Comparison of ENCODE assay signal across 8 mouse cellular contexts in the genomic region with DNA sequence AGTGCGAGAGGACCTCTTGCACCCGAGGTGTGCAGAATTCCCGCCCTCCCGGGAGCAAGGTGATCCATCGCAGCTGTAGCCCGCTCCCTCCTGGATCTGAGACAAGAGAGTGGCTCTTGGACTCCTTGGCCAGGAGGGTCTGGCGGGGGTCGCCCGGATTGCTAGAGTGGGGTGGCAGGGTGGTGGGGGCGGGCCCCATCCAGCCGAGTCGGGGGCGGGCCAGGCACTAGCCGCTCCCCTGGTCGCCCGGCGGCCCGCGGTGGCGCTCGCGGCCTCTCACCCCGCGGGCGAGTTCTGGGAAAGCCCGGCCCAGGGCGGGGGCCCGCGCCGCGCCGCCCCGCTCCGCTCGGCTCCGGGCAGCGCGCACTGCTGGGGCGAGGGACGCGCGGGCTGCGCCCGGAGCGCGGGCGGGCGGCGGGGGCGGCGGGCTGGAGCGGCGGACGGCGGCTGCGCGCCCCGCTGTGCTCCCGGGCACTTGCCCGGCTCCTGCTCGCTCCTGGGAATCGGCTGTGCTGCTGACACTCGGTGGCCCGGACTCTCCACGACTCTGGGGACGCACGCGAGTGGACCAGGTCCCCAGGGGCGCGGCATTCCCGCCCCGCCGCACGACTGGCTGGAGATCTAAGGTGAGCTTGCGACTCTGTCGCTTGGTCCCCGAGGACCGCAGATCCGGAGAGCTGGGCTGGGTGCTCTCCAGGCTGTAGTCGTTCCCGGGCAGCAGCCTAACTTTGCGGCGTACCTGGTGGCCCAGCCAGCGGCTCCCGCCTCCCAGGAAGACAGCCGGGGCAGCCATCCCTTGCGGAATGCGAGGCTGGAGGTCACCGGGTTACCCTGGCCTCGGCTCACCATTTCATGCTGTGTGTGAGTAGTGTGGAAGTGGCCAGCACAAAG. TPM values are rescaled to one million over a fixed set of nuclear protein-coding genes. Genes with fewer than 3 reads are reported as not detected.
DNase-seq lines count a peak whose midpoint lies in the region; ATAC-seq and TF ChIP-seq lines count a peak whose summit lies in the region.

Plce1 (plus strand) TSS at position 379 of the 891 bp plus-strand sequence.

- H3K9ac ChIP-seq in heart, embryonic 12.5 days = peak within 1 kb of the TSS; percentile 91
- peak within 1 kb of the TSS; percentile 67 for H3K9ac ChIP-seq in stomach, postnatal 0 days (ENCODE audit: low read length)

- ATAC-seq in heart, embryonic 12.5 days (ENCODE audit: insufficient number of reproducible peaks, low FRiP score) = peak; percentile 86
- ATAC-seq in stomach, postnatal 0 days (ENCODE audit: low FRiP score, low TSS enrichment) = peak; percentile 90

- peaks cover 56% of the 10 kb centered on the region for H3K4me1 ChIP-seq in embryonic facial prominence, embryonic 10.5 days
- peaks cover 48% of the 10 kb centered on the region for H3K4me1 ChIP-seq in heart, embryonic 12.5 days (replicated peaks)
- no peaks in the 10 kb centered on the region; the same call in 1 of the 2 replicates for H3K4me1 ChIP-seq in stomach, postnatal 0 days (replicated peaks; ENCODE audit: control insufficient read depth, insufficient read depth)

- H3K4me3 ChIP-seq in embryonic facial prominence, embryonic 10.5 days = peak within 1 kb of the TSS; percentile 82
- H3K4me3 ChIP-seq in heart, embryonic 12.5 days = peak within 1 kb of the TSS; percentile 86
- peak within 1 kb of the TSS; percentile 66 for H3K4me3 ChIP-seq in stomach, postnatal 0 days (ENCODE audit: low read depth, low read length)

- no peaks in the 10 kb centered on the region for H3K36me3 ChIP-seq in embryonic facial prominence, embryonic 10.5 days (replicated peaks)
- no peaks in the 10 kb centered on the region for H3K36me3 ChIP-seq in heart, embryonic 12.5 days
- H3K36me3 ChIP-seq in stomach, postnatal 0 days (ENCODE audit: control insufficient read depth, insufficient read depth, low read length) = no peaks in the 10 kb centered on the region

- H3K27ac ChIP-seq in embryonic facial prominence, embryonic 10.5 days (replicated peaks) = peak within 1 kb of the TSS; percentile 86
- peak within 1 kb of the TSS; percentile 71 for H3K27ac ChIP-seq in heart, embryonic 12.5 days (ENCODE audit: poor library complexity, severe bottlenecking)
- H3K27ac ChIP-seq in stomach, postnatal 0 days (replicated peaks) = peak within 1 kb of the TSS; percentile 79

- H3K4me2 ChIP-seq in heart, embryonic 12.5 days = peak within 1 kb of the TSS; percentile 93
- peak within 1 kb of the TSS; percentile 92 for H3K4me2 ChIP-seq in stomach, postnatal 0 days (replicated peaks; ENCODE audit: low read depth)

- TF ChIP-seq CTCF in stomach, postnatal 0 days (IDR thresholded peaks at IDR 0.05; ENCODE audit: low read depth) = no peak

- H3K9me3 ChIP-seq in embryonic facial prominence, embryonic 10.5 days = no peaks in the 10 kb centered on the region
- H3K9me3 ChIP-seq in heart, embryonic 12.5 days (replicated peaks) = no peaks in the 10 kb centered on the region
- H3K9me3 ChIP-seq in stomach, postnatal 0 days (ENCODE audit: control insufficient read depth, low read length) = no peaks in the 10 kb centered on the region

- intact Hi-C loops in left cerebral cortex, postnatal 36 days (cut with DNase I) = no loop called here

- WGBS in embryonic facial prominence, embryonic 10.5 days = 2% methylated on average over 90 of the region's 90 CpGs
- WGBS in heart, embryonic 12.5 days = under 1% methylated on average over 90 of the region's 90 CpGs
- under 1% methylated on average over 46 of the region's 90 CpGs for WGBS in stomach, postnatal 0 days

- peak; percentile 10 for DNase-seq in left cerebral cortex, postnatal 36 days (ENCODE audit: low spot score in 2 of 2)
- DNase-seq in left cerebral cortex, adult 8-10 months (ENCODE audit: low spot score in 2 of 2) = no peak
- peak; percentile 73 for DNase-seq in embryonic facial prominence, embryonic 10.5 days (ENCODE audit: low spot score)
- peak; percentile 51 for DNase-seq in kidney, postnatal 10 days
- peak; percentile 42 for DNase-seq in lung, postnatal 14 days
- peak; percentile 77 for DNase-seq in stomach, postnatal 0 days (ENCODE audit: low spot score)
- DNase-seq in left cerebral cortex, adult 11 months (ENCODE audit: low spot score) = no peak

- TF ChIP-seq EP300 in stomach, postnatal 0 days (optimal IDR thresholded peaks at IDR 0.05) = no peak

- H3K27me3 ChIP-seq in embryonic facial prominence, embryonic 10.5 days (replicated peaks; ENCODE audit: low read depth, poor library complexity, severe bottlenecking) = peaks cover 63% of the 10 kb centered on the region
- H3K27me3 ChIP-seq in heart, embryonic 12.5 days (replicated peaks) = 0 out of 2 replicates have a peak, but pooled peaks cover 4% of the 10 kb centered on the region
- no peaks in the 10 kb centered on the region for H3K27me3 ChIP-seq in stomach, postnatal 0 days (ENCODE audit: control insufficient read depth, insufficient read depth, low read length)

RNA-seq across cellular contexts. Expression of gene Plce1, which starts in this region (rescaled TPM):
- total RNA-seq in left cerebral cortex, postnatal 36 days (2021) = 1 to 10 TPM; 3.9 to 7.9 TPM
- 10 to 100 TPM in 2 of 4 experiments, 1 to 10 TPM in 2; 6.1 to 12.6 (median 8.8) TPM for total RNA-seq in left cerebral cortex, adult 8-10 months (2022)
- polyA plus RNA-seq in embryonic facial prominence, embryonic 10.5 days (2016; fragmentation: Nextera tagmentation; extraction: Ambion mirVana) = 2.3 and 2.7 TPM in 2 replicates
- polyA plus RNA-seq in heart, embryonic 12.5 days (2016; fragmentation: Nextera tagmentation; extraction: Ambion mirVana) = 8.4 and 10.5 TPM in 2 replicates
- polyA plus RNA-seq in stomach, postnatal 0 days (2015; fragmentation: Nextera tagmentation; extraction: Ambion mirVana) = 6.2 and 7.2 TPM in 2 replicates

Comparison
In these comparisons a context has a peak if more than half of its experiments do, and no peak if none do; other contexts are left out.
1. DNase-seq: peak in left cerebral cortex, postnatal 36 days (2 of 2), embryonic facial prominence, embryonic 10.5 days (single experiment), kidney, postnatal 10 days (single experiment), lung, postnatal 14 days (single experiment) and stomach, postnatal 0 days (single experiment); none in left cerebral cortex, adult 8-10 months (0 of 2) and left cerebral cortex, adult 11 months (single experiment).
2. Peak in every context shown above with its lines, with median percentiles within 50 percentile points of each other: H3K27ac ChIP-seq and H3K4me3 ChIP-seq.